Mouse (Mus musculus) cerebellum, adult 2 months (tissue): ENCODE measurements around the gene Gpr45. TPM values are rescaled to one million over a fixed set of nuclear protein-coding genes. Genes with fewer than 3 reads are reported as not detected.

Experiments used
- DNase-seq, 2 experiments: peaks; one replicate each; pipeline ENCODE4 v3.0.0; 2021
- H3K27ac ChIP-seq: fragments of 200-500 bp; 2 replicates; pipeline ENCODE4 v1.5.1; 2012; ENCODE audit warnings: low read length, control low read depth, inconsistent platforms; ENCODE audit not compliant: insufficient read depth
- H3K27me3 ChIP-seq: fragments of 200-500 bp; 2 replicates; pipeline ENCODE4 v1.6.1; 2012; ENCODE audit warnings: inconsistent platforms, mild to moderate bottlenecking, low read length, moderate library complexity; ENCODE audit not compliant: control insufficient read depth, insufficient read depth
- H3K4me1 ChIP-seq: fragments of 200-500 bp; 2 replicates; pipeline ENCODE4 v1.6.1; 2011; ENCODE audit warnings: low read length; ENCODE audit not compliant: control insufficient read depth, insufficient read depth
- H3K4me3 ChIP-seq: fragments of 200-500 bp; replicated peaks from 2 replicates; pipeline ENCODE3; 2011; ENCODE audit warnings: mild to moderate bottlenecking, low read depth, low read length, control low read depth; ENCODE audit not compliant: insufficient read depth
- CTCF ChIP-seq: fragments of 200-500 bp; IDR thresholded peaks from 2 replicates; pipeline ENCODE4 v1.5.1; 2011; ENCODE audit warnings: low read depth, mild to moderate bottlenecking, control low read depth, low read length, moderate library complexity, borderline replicate concordance; ENCODE audit not compliant: insufficient read depth
- POLR2A ChIP-seq: fragments of 200-500 bp; IDR thresholded peaks from 2 replicates; pipeline ENCODE4 v1.6.1; 2011; ENCODE audit warnings: low read length, control low read depth, borderline replicate concordance; ENCODE audit not compliant: insufficient read depth
- WGBS: fragments of 180-500 bp; shearing (Covaris S2); methylation state at CpG from one replicate; pipeline ENCODE4 v1.1.7; 2018; 5-methylcytosine and 5-hydroxymethylcytosine counted together
- polyA plus RNA-seq: library from polyadenylated mRNA; depleted of rRNA; stranded (reverse); fragments of >200 nt; gene quantifications from 2 replicates; pipeline ENCODE4 v1.2.3, GENCODE M21; 2012; rRNA removed

The Gpr45 gene
- 5.8 and 6.6 TPM in 2 replicates for polyA plus RNA-seq

DNA sequence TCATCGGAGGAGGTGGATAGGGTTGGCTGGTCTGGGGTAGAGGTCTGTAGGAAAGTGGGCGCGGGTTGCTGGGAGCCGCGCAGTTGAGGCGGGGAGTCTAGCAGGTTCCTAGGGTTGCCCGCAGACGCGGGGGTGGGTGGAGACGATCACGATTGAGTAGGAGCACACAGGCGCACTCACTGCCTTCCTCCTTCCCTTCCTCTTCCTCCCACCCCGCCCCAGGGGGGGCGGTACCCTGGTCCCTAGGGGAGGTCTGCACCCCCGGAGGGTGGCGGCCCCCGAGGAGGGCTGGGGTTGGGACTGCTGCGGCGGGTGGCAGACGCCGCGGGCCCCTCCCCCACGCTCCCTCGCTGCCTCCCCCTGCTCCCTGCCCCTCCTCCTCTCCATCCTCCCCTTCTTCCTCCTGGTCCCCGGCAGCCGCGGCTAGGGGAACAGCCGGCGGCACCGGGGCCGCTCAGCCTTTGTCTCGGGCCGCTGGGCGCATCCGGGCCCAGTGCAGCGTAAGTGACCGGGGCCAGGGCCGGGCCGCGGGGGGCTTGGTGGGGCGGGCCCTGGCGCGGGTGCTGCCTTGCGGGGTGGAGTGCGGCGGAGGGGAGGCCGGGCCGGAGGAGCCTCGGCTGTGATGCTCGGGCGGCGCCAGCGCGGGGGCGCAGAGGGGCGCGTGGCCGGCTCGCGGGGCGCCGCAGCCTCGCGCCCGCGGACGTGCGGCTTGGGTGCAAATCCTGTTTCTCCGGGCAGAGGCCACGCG lies at the start of gene Gpr45:
Gene Gpr45 (plus strand): TSS at position 139 of the 748 bp plus-strand sequence.
- H3K27me3 ChIP-seq, result no peaks in the 10 kb centered on the region; the same call in 1 of the 2 replicates

DNA sequence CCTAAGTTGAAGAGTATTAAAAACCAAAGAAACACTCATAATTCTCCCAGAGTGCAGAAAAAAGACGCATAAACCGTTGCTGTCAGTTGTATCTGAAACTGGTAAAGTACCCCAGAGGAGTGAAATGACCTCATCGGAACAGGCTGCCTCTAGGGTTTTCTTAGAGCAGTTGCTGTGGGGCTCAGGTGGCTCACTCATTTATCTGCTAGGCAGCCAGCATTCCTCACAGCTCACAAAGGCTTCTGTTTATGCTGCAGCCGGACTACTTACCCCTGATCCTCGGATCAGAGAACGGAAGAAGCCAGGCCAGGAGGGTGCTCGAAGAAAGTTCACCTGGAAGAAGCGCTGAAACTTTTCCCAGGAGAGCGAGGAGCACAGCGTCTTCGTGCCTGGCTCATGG lies 47.5 kb upstream of the Gpr45 start:
- no peak for DNase-seq
- Histone ChIP-seq H3K27me3 (no peaks in the 10 kb centered on the region), H3K4me3 (no peak overlapping the region), H3K27ac (no peak overlapping the region), H3K4me1 (no peaks in the 10 kb centered on the region)
- no peak for TF ChIP-seq CTCF
- TF ChIP-seq POLR2A, result no peak
- WGBS, result 87% methylated on average over 11 of the region's 11 CpGs

More for the DNA sequence above, at the start of gene Gpr45:
- H3K4me3 ChIP-seq, result peak within 1 kb of the TSS; percentile 65
- peaks cover 4% of the 10 kb centered on the region; the same call in 1 of the 2 replicates for H3K4me1 ChIP-seq
- TF ChIP-seq POLR2A (no peak), CTCF (no peak)
- peak; percentile 47 to 62 for DNase-seq
- no peak within 1 kb of the TSS for H3K27ac ChIP-seq
- 1% methylated on average over 71 of the region's 71 CpGs for WGBS

DNA sequence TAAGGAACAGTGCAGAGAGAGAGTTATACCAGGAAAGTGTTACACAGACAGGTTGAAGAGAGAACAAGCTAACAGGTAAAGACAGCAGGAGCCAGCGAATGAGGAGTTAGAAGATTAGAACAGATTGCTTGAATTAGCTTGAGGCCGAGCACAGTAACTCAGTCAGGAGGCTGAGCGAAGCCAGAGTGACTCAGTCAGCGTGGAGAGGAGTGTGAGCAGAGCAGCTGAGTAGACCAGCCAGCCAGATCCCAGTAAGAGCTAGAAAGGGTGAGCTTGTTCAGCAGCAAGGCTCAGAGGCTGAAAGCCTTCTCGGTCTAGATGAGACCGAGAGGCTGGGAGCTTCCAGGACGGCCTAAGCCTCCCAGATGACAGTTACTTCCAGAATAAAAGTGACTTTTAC lies 46.0 kb upstream of the Gpr45 start:
- Histone ChIP-seq H3K4me1 (no peaks in the 10 kb centered on the region), H3K4me3 (no peak overlapping the region), H3K27ac (no peak overlapping the region), H3K27me3 (no peaks in the 10 kb centered on the region)
- no peak for TF ChIP-seq CTCF
- no peak for TF ChIP-seq POLR2A
- DNase-seq, result no peak
- WGBS, result 79% methylated on average over 7 of the region's 7 CpGs

DNA sequence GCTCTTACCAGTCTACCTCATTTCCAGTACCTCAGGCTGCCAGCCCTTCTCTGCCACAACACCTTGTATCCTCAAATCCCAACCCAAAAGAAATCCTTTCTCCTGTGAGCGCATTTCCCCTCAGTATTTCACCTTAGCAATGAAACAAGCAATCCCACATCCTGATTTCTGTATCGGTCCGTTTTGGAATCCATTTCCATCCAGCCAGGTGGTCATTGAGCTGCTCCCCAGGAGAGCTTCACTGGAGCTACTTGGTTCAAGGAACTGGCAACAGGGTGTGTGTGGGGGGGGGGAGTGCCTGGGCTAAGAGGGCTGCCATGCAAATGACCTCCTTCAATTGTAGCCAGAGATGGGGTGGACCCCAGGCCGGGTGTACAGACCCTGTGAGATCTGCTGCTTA lies 45.5 kb upstream of the Gpr45 start:
- WGBS, result 36% methylated on average over 4 of the region's 4 CpGs

DNA sequence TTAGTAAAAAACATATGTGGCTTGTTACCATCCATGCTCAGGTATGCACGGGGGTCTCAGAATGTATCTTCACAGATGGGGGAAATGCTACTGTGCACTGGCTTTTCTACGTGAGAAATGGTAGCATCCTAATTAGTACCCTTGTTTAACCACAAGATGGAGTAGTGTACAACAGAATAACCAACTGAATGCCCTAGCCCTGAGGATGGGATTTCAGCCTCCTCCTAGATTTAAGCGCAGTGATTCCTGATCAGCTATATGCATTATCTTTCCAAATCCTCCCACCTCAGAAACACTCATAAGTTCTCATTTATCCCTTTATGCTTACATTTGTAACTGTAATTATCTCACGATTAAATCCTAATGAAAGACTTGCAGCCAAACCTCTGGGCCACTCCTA lies 37.6 kb upstream of the Gpr45 start:
- peak in 1 of 2 experiments; percentile 24 for DNase-seq
- no peaks in the 10 kb centered on the region for H3K4me1 ChIP-seq
- no peak overlapping the region for H3K4me3 ChIP-seq
- no peak overlapping the region for H3K27ac ChIP-seq
- no peaks in the 10 kb centered on the region; the same call in 1 of the 2 replicates for H3K27me3 ChIP-seq
- WGBS, result 8% methylated on average over 4 of the region's 4 CpGs
- TF ChIP-seq POLR2A, result no peak
- TF ChIP-seq CTCF, result peak; percentile 42; the same call in 1 of the 2 replicates

More for the DNA sequence above, 45.5 kb upstream of the Gpr45 start:
- TF ChIP-seq POLR2A (no peak), CTCF (no peak)
- no peak overlapping the region for H3K27ac ChIP-seq
- no peaks in the 10 kb centered on the region for H3K4me1 ChIP-seq
- no peak for DNase-seq
- H3K4me3 ChIP-seq, result no peak overlapping the region
- no peaks in the 10 kb centered on the region for H3K27me3 ChIP-seq

DNA sequence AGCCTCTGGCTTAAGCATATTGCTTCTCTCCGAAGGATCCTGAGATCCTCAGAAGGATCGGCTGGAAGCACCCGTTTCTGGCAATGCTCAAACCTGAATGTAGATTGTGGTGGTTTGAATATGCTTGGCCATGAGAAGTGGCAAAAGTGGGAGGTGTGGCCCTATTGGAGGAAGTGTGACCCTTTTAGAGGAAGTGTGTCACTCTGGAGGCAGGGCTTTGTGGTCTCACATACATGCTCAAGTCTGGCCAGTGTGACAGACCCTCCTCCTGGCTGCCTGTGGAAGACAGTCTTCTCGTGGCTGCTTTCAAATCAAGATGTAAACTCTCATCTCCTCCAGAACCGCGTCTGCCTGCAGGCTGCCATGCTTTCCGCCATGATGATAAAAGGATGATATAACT lies 36.0 kb upstream of the Gpr45 start:
- no peak for DNase-seq
- 83% methylated on average over 7 of the region's 7 CpGs for WGBS
- no peak overlapping the region for H3K4me3 ChIP-seq
- no peaks in the 10 kb centered on the region for H3K4me1 ChIP-seq
- TF ChIP-seq POLR2A, result no peak
- TF ChIP-seq CTCF, result no peak
- no peak overlapping the region for H3K27ac ChIP-seq
- no peaks in the 10 kb centered on the region; the same call in 1 of the 2 replicates for H3K27me3 ChIP-seq

DNA sequence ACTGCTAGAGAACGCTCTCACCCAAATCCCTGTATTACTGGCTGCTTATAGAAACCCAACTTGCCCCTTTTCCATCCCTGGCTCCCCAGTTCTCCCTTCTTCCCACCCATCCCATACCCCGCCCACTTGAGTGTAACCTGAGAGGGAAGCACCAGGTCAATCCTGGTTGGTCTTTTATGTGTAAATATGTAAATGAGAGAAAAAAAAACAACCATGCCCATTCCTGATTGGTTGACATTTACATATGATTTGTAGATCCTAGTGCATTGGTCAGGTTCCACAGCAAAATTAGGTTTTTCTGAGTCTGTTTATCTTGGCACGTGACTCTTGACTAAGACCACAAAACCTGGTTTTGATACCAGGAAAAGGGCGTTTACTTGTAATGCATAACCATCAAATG lies 34.8 kb upstream of the Gpr45 start:
- Histone ChIP-seq H3K27me3 (no peaks in the 10 kb centered on the region; the same call in 1 of the 2 replicates), H3K4me1 (no peaks in the 10 kb centered on the region), H3K27ac (no peak overlapping the region), H3K4me3 (no peak overlapping the region)
- TF ChIP-seq POLR2A (no peak), CTCF (no peak)
- WGBS, result 35% methylated on average over 4 of the region's 4 CpGs
- no peak for DNase-seq

DNA sequence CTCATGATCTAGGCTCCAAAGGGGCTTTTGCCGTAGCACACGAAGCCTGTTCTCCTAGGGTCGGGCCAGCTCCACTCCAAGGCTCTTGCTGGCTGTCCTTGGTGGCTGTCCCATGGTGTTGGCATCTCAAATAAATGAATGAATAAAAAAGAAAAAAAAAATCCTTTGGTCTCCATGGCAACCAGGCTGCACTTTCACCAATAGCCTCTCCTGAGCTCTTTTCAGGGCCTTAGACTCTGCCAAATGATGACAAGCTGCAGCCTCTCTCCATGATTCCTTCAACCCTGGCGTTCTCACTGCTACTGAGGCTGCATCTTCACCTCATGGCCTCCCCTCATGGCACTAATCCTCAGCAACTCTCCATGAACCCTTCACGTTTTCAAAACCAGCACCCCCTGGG lies 28.7 kb upstream of the Gpr45 start:
- H3K27ac ChIP-seq, result no peak overlapping the region
- 27% methylated on average over 5 of the region's 5 CpGs for WGBS
- no peaks in the 10 kb centered on the region for H3K4me1 ChIP-seq
- H3K4me3 ChIP-seq, result no peak overlapping the region
- DNase-seq, result no peak
- TF ChIP-seq POLR2A (no peak), CTCF (no peak)
- no peaks in the 10 kb centered on the region for H3K27me3 ChIP-seq
